Mouse (Mus musculus) lung, embryonic 15.5 days (tissue): ENCODE measurements around the gene Mpdu1. TPM values are rescaled to one million over a fixed set of nuclear protein-coding genes. Genes with fewer than 3 reads are reported as not detected.
A peak's percentile ranks its signal among the peaks of the same experiment; 100 is the strongest.
"Not testable (repeated sequence)": the region's sequence is repeated elsewhere in the genome, so short reads cannot be mapped to it uniquely, and the experiment has no call there.

Source experiments
- ATAC-seq: fragments of 200-750 bp; cut with Nextera tagmentation; 2 replicates; pipeline ENCODE4 v1.8.0; 2017; ENCODE audit warnings: moderate number of reproducible peaks, borderline replicate concordance; ENCODE audit not compliant: low FRiP score, low TSS enrichment; ENCODE audit errors: extremely low read depth
- H3K27ac ChIP-seq: fragments of 300-500 bp; sonication (generic); 2 replicates; pipeline ENCODE4 v1.5.1; 2015; ENCODE audit warnings: moderate library complexity, mild to moderate bottlenecking, inconsistent platforms
- H3K27me3 ChIP-seq: fragments of 300-500 bp; sonication (generic); 2 replicates; pipeline ENCODE4 v1.6.1; 2015; ENCODE audit warnings: inconsistent platforms
- H3K36me3 ChIP-seq: fragments of 300-500 bp; sonication (generic); 2 replicates; pipeline ENCODE4 v1.6.1; 2015; ENCODE audit warnings: inconsistent platforms
- H3K4me1 ChIP-seq: fragments of 300-500 bp; sonication (generic); 2 replicates; pipeline ENCODE4 v1.6.1; 2015; ENCODE audit warnings: inconsistent platforms
- H3K4me2 ChIP-seq: fragments of 300-500 bp; sonication (generic); 2 replicates; pipeline ENCODE4 v1.6.1; 2015; ENCODE audit warnings: inconsistent platforms, mild to moderate bottlenecking, moderate library complexity
- H3K4me3 ChIP-seq: fragments of 300-500 bp; sonication (generic); 2 replicates; pipeline ENCODE4 v1.5.1; 2015; ENCODE audit warnings: mild to moderate bottlenecking, inconsistent platforms
- H3K9ac ChIP-seq: fragments of 300-500 bp; sonication (generic); 2 replicates; pipeline ENCODE4 v1.6.1; 2015; ENCODE audit warnings: inconsistent platforms
- H3K9me3 ChIP-seq: fragments of 300-500 bp; sonication (generic); 2 replicates; pipeline ENCODE4 v1.6.1; 2016; ENCODE audit warnings: inconsistent platforms
- WGBS: fragments of 180-500 bp; shearing (Covaris S2); methylation state at CpG from one replicate; pipeline ENCODE4 v1.1.7; 2015; 5-methylcytosine and 5-hydroxymethylcytosine counted together
- polyA plus RNA-seq: library from polyadenylated mRNA; unstranded; fragments of >200 nt; fragmentation: Nextera tagmentation; extraction: Ambion mirVana; gene quantifications from 2 replicates; pipeline ENCODE4 v1.2.1, GENCODE M21; 2015

Mpdu1 gene
- polyA plus RNA-seq, 1 experiment from 2014 or later: 66.2 TPM

GRCm38 (mm10) chr11:69628286-69628685 lies 34.2 kb downstream of the Mpdu1 start:
- no peak overlapping the region for H3K9ac ChIP-seq
- no peak for ATAC-seq
- peaks cover 3% of the 10 kb centered on the region; the same call in 1 of the 2 replicates for H3K4me1 ChIP-seq
- WGBS: 33% methylated on average over 6 of the region's 6 CpGs
- H3K9me3 ChIP-seq: no peaks in the 10 kb centered on the region
- no peaks in the 10 kb centered on the region for H3K36me3 ChIP-seq
- no peak overlapping the region for H3K27ac ChIP-seq
- H3K4me2 ChIP-seq: no peak overlapping the region
- no peak overlapping the region for H3K4me3 ChIP-seq
- H3K27me3 ChIP-seq: no peaks in the 10 kb centered on the region

- H3K36me3 ChIP-seq, H3K4me2 ChIP-seq, H3K27ac ChIP-seq, H3K9me3 ChIP-seq, H3K27me3 ChIP-seq, H3K4me3 ChIP-seq, ATAC-seq, H3K9ac ChIP-seq: not testable (repeated sequence)
- H3K4me1 ChIP-seq: peaks cover 11% of the 10 kb centered on the region; the same call in 1 of the 2 replicates
- WGBS: 68% methylated on average over 2 of the region's 2 CpGs
These were observed 38.1 kb downstream of the Mpdu1 start for GRCm38 (mm10) chr11:69624339-69624738.

GRCm38 (mm10) chr11:69623006-69623405 lies 39.4 kb downstream of the Mpdu1 start:
- Histone ChIP-seq H3K9ac (peak overlapping the region; percentile 54; the same call in 1 of the 2 replicates), H3K27me3 (no peaks in the 10 kb centered on the region), H3K9me3 (no peaks in the 10 kb centered on the region), H3K36me3 (no peaks in the 10 kb centered on the region), H3K4me1 (peaks cover 11% of the 10 kb centered on the region; the same call in 1 of the 2 replicates), H3K4me3 (no peak overlapping the region), H3K27ac (no peak overlapping the region), H3K4me2 (peak overlapping the region; percentile 71)
- ATAC-seq: no peak
- 61% methylated on average over 4 of the region's 4 CpGs for WGBS

GRCm38 (mm10) chr11:69622406-69622805 lies 40.0 kb downstream of the Mpdu1 start:
- 17% methylated on average over 6 of the region's 6 CpGs for WGBS
- Histone ChIP-seq H3K27ac (peak overlapping the region; percentile 69), H3K9me3 (no peaks in the 10 kb centered on the region), H3K9ac (peak overlapping the region; percentile 54), H3K4me3 (peak overlapping the region; percentile 53), H3K4me1 (peaks cover 11% of the 10 kb centered on the region; the same call in 1 of the 2 replicates), H3K27me3 (no peaks in the 10 kb centered on the region), H3K4me2 (peak overlapping the region; percentile 71), H3K36me3 (no peaks in the 10 kb centered on the region)
- ATAC-seq: 0 out of 2 replicates have a peak, but pooled peaks have one; percentile 10

- 0 out of 2 replicates have a peak, but pooled peaks cover 3% of the 10 kb centered on the region for H3K27me3 ChIP-seq
- no peaks in the 10 kb centered on the region for H3K9me3 ChIP-seq
- ATAC-seq: peak; percentile 92
- H3K4me2 ChIP-seq: peak within 1 kb of the TSS; percentile 71
- 2% methylated on average over 20 of the region's 20 CpGs for WGBS
- H3K9ac ChIP-seq: peak within 1 kb of the TSS; percentile 54
- no peaks in the 10 kb centered on the region for H3K36me3 ChIP-seq
- peaks cover 11% of the 10 kb centered on the region; the same call in 1 of the 2 replicates for H3K4me1 ChIP-seq
- H3K4me3 ChIP-seq: peak within 1 kb of the TSS; percentile 53
- H3K27ac ChIP-seq: peak within 1 kb of the TSS; percentile 69
These were observed 40.7 kb downstream of the Mpdu1 start, which contains the start of gene Sat2 for GRCm38 (mm10) chr11:69621571-69622268. TSS of gene Sat2 (plus strand) at chr11:69622024.

- H3K4me2 ChIP-seq: no peak overlapping the region
- peaks cover 11% of the 10 kb centered on the region; the same call in 1 of the 2 replicates for H3K4me1 ChIP-seq
- no peaks in the 10 kb centered on the region for H3K36me3 ChIP-seq
- no peak overlapping the region for H3K27ac ChIP-seq
- no peaks in the 10 kb centered on the region for H3K9me3 ChIP-seq
- ATAC-seq: no peak
- peaks cover 6% of the 10 kb centered on the region for H3K27me3 ChIP-seq
- 65% methylated on average over 7 of the region's 7 CpGs for WGBS
- H3K4me3 ChIP-seq: no peak overlapping the region
- no peak overlapping the region for H3K9ac ChIP-seq
These were observed 41.9 kb downstream of the Mpdu1 start for GRCm38 (mm10) chr11:69620394-69621081.

- no peak within 1 kb of the TSS for H3K27ac ChIP-seq
- 0 out of 2 replicates have a peak within 1 kb of the TSS, but pooled peaks have one; percentile 19 for H3K9ac ChIP-seq
- H3K4me3 ChIP-seq: no peak within 1 kb of the TSS
- H3K4me1 ChIP-seq: peaks cover 16% of the 10 kb centered on the region
- 64% methylated on average over 5 of the region's 5 CpGs for WGBS
- H3K27me3 ChIP-seq: peaks cover 11% of the 10 kb centered on the region
- no peaks in the 10 kb centered on the region for H3K9me3 ChIP-seq
- ATAC-seq: no peak
- no peaks in the 10 kb centered on the region for H3K36me3 ChIP-seq
- no peak within 1 kb of the TSS for H3K4me2 ChIP-seq
These were observed 44.6 kb downstream of the Mpdu1 start, which contains the start of gene Shbg for GRCm38 (mm10) chr11:69617805-69618204. TSS of gene Shbg (minus strand) at chr11:69617905.

GRCm38 (mm10) chr11:69616781-69617180 lies 45.7 kb downstream of the Mpdu1 start:
- no peak overlapping the region for H3K4me3 ChIP-seq
- peaks cover 10% of the 10 kb centered on the region for H3K4me1 ChIP-seq
- WGBS: 41% methylated on average over 10 of the region's 10 CpGs
- no peak overlapping the region for H3K27ac ChIP-seq
- ATAC-seq: no peak
- 0 out of 2 replicates have a peak overlapping the region, but pooled peaks have one; percentile 19 for H3K9ac ChIP-seq
- H3K27me3 ChIP-seq: peaks cover 11% of the 10 kb centered on the region
- H3K9me3 ChIP-seq: no peaks in the 10 kb centered on the region
- H3K4me2 ChIP-seq: no peak overlapping the region
- H3K36me3 ChIP-seq: no peaks in the 10 kb centered on the region

- Histone ChIP-seq H3K27me3 (peaks cover 11% of the 10 kb centered on the region), H3K4me2 (peak overlapping the region; percentile 49)
- not testable (repeated sequence) for H3K4me3 ChIP-seq, H3K36me3 ChIP-seq, H3K4me1 ChIP-seq, H3K27ac ChIP-seq, ATAC-seq, H3K9me3 ChIP-seq, H3K9ac ChIP-seq
- WGBS: 42% methylated on average over 11 of the region's 11 CpGs
These were observed 48.2 kb downstream of the Mpdu1 start for GRCm38 (mm10) chr11:69614257-69614588.

GRCm38 (mm10) chr11:69613553-69614256 lies 48.7 kb downstream of the Mpdu1 start:
- peak overlapping the region; percentile 10; the same call in 1 of the 2 replicates for H3K9ac ChIP-seq
- H3K36me3 ChIP-seq: no peaks in the 10 kb centered on the region
- 9% methylated on average over 19 of the region's 19 CpGs for WGBS
- H3K4me3 ChIP-seq: peak overlapping the region; percentile 3; the same call in 1 of the 2 replicates
- H3K4me1 ChIP-seq: peaks cover 8% of the 10 kb centered on the region
- H3K9me3 ChIP-seq: no peaks in the 10 kb centered on the region
- H3K27ac ChIP-seq: 0 out of 2 replicates have a peak overlapping the region, but pooled peaks have one; percentile 37
- peak overlapping the region; percentile 49 for H3K4me2 ChIP-seq
- peak; percentile 81; the same call in 1 of the 2 replicates for ATAC-seq
- H3K27me3 ChIP-seq: peaks cover 11% of the 10 kb centered on the region

- no peak overlapping the region for H3K9ac ChIP-seq
- H3K27me3 ChIP-seq: peaks cover 8% of the 10 kb centered on the region
- H3K4me1 ChIP-seq: peaks cover 12% of the 10 kb centered on the region
- no peak for ATAC-seq
- 37% methylated on average over 4 of the region's 4 CpGs for WGBS
- no peak overlapping the region for H3K4me3 ChIP-seq
- H3K9me3 ChIP-seq: no peaks in the 10 kb centered on the region
- no peak overlapping the region for H3K4me2 ChIP-seq
- H3K27ac ChIP-seq: no peak overlapping the region
- no peaks in the 10 kb centered on the region for H3K36me3 ChIP-seq
These were observed 51.5 kb downstream of the Mpdu1 start for GRCm38 (mm10) chr11:69610899-69611298.
